Mouse (Mus musculus): ENCODE data around the gene Sult2a8.

- TF ChIP-seq CTCF (IDR thresholded peaks at IDR 0.05; ENCODE audit: low read depth, low read length): no peak
- no peak for TF ChIP-seq TAL1 (conservative IDR thresholded peaks at IDR 0.05; ENCODE audit: low read depth, low read length)
- TF ChIP-seq GATA2 (IDR thresholded peaks at IDR 0.05; ENCODE audit: borderline replicate concordance, low read depth, low read length): no peak
- no peak for TF ChIP-seq GATA1 (IDR thresholded peaks at IDR 0.05; ENCODE audit: borderline replicate concordance, low read length)
These were observed 46.3 kb upstream of the Sult2a8 start for GRCm38 (mm10) chr7:14492886-14493285.

Measured in G1E (cell line).